ENCODE assay signal across 24 mouse cellular contexts in the genomic region with DNA sequence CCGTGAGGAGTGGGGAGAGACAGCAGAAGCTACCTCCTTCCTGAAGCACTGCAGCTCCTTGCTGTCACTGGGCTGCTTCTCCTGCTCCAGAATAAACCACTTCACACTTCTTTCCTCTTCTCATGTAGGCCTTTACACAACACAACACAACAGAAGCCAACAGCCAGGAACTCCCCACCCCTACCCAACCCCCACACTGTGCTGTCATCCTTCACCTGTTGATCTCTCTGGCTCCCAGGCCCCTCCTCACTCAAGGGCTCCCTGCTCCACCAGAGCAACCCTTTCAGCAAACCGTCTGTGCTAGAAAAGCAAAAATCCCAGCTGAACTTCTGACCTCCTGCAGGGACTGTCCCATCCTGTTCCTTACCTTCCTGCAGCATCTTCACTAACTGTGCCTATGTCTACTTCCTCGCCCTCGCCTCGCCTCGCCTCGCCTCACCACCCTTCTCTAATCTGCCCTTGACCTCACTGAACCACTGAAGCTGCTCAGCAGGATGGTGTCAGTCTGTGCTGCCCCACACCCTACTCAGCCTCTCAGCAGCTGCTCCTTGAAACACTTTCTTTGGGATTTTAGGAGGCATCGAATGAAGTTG. TPM values are rescaled to one million over a fixed set of nuclear protein-coding genes. Genes with fewer than 3 reads are reported as not detected.
DNase-seq lines count a peak whose midpoint lies in the region; ATAC-seq and TF ChIP-seq lines count a peak whose summit lies in the region.
"Had no signal": no experiment of that assay in that cellular context is flagged by ENCODE, and none has a peak within 500 bp of the region (broad histone marks: within the 10 kb centered on the region; RNA-seq: fewer than 3 reads in every experiment).

No protein-coding gene starts in this region.

- peak; percentile 81 for ATAC-seq in kidney, postnatal 0 days (replicated peaks; ENCODE audit: low FRiP score, low read depth)
- ATAC-seq in liver, postnatal 0 days, result peak; percentile 43
- ATAC-seq in hindbrain, postnatal 0 days, result no peak
- no peak for ATAC-seq in hindbrain, embryonic 12.5 days (ENCODE audit: low FRiP score)
- ATAC-seq: forebrain, embryonic 16.5 days had no signal

- H3K4me3 ChIP-seq in kidney, postnatal 0 days (replicated peaks; ENCODE audit: low read depth, low read length), result no peak overlapping the region
- no peak overlapping the region for H3K4me3 ChIP-seq in CH12.LX (replicated peaks in 1 of 3; ENCODE audit: low read depth in 2 of 3, low read length in 2 of 3, poor library complexity in 1 of 3)
- no peak overlapping the region for H3K4me3 ChIP-seq in liver, postnatal 0 days (ENCODE audit: low read depth, low read length)
- no peak overlapping the region for H3K4me3 ChIP-seq in hindbrain, postnatal 0 days (ENCODE audit: low read length)
- no peak overlapping the region for H3K4me3 ChIP-seq in hindbrain, embryonic 12.5 days
- H3K4me3 ChIP-seq: forebrain, embryonic 10.5 days; heart, embryonic 13.5 days; limb, embryonic 12.5 days; neural tube, embryonic 12.5 days had no signal

- 0 out of 2 replicates have a peak overlapping the region, but pooled peaks have one; percentile 66 for H3K27ac ChIP-seq in kidney, postnatal 0 days
- H3K27ac ChIP-seq in CH12.LX (ENCODE audit: insufficient read depth, low read depth), result no peak overlapping the region
- H3K27ac ChIP-seq in liver, postnatal 0 days (ENCODE audit: low read depth), result peak overlapping the region; percentile 93
- H3K27ac ChIP-seq in hindbrain, postnatal 0 days, result no peak overlapping the region
- H3K27ac ChIP-seq in hindbrain, embryonic 12.5 days, result no peak overlapping the region
- H3K27ac ChIP-seq: forebrain, embryonic 10.5 days; heart, embryonic 13.5 days; limb, embryonic 12.5 days; neural tube, embryonic 12.5 days had no signal

- H3K9ac ChIP-seq in kidney, postnatal 0 days (ENCODE audit: low read depth, low read length), result no peak overlapping the region
- no peak overlapping the region for H3K9ac ChIP-seq in CH12.LX (ENCODE audit: insufficient read depth, low read depth)
- no peak overlapping the region for H3K9ac ChIP-seq in liver, postnatal 0 days (replicated peaks)
- H3K9ac ChIP-seq in hindbrain, postnatal 0 days (replicated peaks; ENCODE audit: low read length), result no peak overlapping the region
- no peak overlapping the region for H3K9ac ChIP-seq in hindbrain, embryonic 12.5 days
- H3K9ac ChIP-seq: heart, embryonic 13.5 days; limb, embryonic 12.5 days; neural tube, embryonic 12.5 days had no signal

- WGBS in kidney, postnatal 0 days, result 30% methylated on average over 8 of the region's 8 CpGs
- 48% methylated on average over 8 of the region's 8 CpGs for WGBS in liver, postnatal 0 days (ENCODE audit: insufficient replicate concordance)
- WGBS in hindbrain, postnatal 0 days, result 57% methylated on average over 8 of the region's 8 CpGs
- WGBS in hindbrain, embryonic 12.5 days, result 64% methylated on average over 8 of the region's 8 CpGs

- H3K4me2 ChIP-seq in kidney, postnatal 0 days (ENCODE audit: low read length), result no peak overlapping the region
- 0 out of 2 replicates have a peak overlapping the region, but pooled peaks have one; percentile 22 for H3K4me2 ChIP-seq in CH12.LX (ENCODE audit: insufficient read depth, low read depth, poor library complexity, severe bottlenecking)
- no peak overlapping the region for H3K4me2 ChIP-seq in liver, postnatal 0 days (ENCODE audit: low read depth, low read length)
- H3K4me2 ChIP-seq in hindbrain, postnatal 0 days (ENCODE audit: low read depth, low read length), result no peak overlapping the region
- no peak overlapping the region for H3K4me2 ChIP-seq in hindbrain, embryonic 12.5 days (replicated peaks)
- H3K4me2 ChIP-seq: heart, embryonic 13.5 days; limb, embryonic 12.5 days; neural tube, embryonic 12.5 days had no signal

- no peak for TF ChIP-seq EP300 in CH12.LX (IDR thresholded peaks at IDR 0.05; ENCODE audit: low read length)
- TF ChIP-seq EP300 in liver, postnatal 0 days (IDR thresholded peaks at IDR 0.05; ENCODE audit: low read depth), result no peak

- H3K9me3 ChIP-seq in kidney, postnatal 0 days (replicated peaks; ENCODE audit: low read length), result no peaks in the 10 kb centered on the region
- no peaks in the 10 kb centered on the region for H3K9me3 ChIP-seq in CH12.LX (replicated peaks; ENCODE audit: low read length)
- no peaks in the 10 kb centered on the region for H3K9me3 ChIP-seq in liver, postnatal 0 days (ENCODE audit: low read length)
- H3K9me3 ChIP-seq in hindbrain, postnatal 0 days (ENCODE audit: low read length), result no peaks in the 10 kb centered on the region
- no peaks in the 10 kb centered on the region for H3K9me3 ChIP-seq in hindbrain, embryonic 12.5 days (replicated peaks)
- H3K9me3 ChIP-seq: forebrain, embryonic 10.5 days; heart, embryonic 13.5 days; limb, embryonic 12.5 days; neural tube, embryonic 12.5 days had no signal

- TF ChIP-seq POLR2A in CH12.LX (IDR thresholded peaks at IDR 0.05; ENCODE audit: low read depth, low read length), result no peak

- peak; percentile 59 for DNase-seq in kidney, postnatal 0 days (ENCODE audit: low spot score)
- no peak for DNase-seq in kidney, postnatal 36 days
- DNase-seq in CH12.LX (ENCODE audit: extremely low read depth), result peak; percentile 72
- DNase-seq in ZHBTc4 (ENCODE audit: low read depth, low spot score), result peak; percentile 44
- peak; percentile 52 for DNase-seq in liver, postnatal 0 days
- no peak for DNase-seq in cerebellum, adult 11-12 months
- no peak for DNase-seq in hindbrain, postnatal 0 days (ENCODE audit: low spot score)
- DNase-seq: adrenal gland, adult 2 months; cerebellum, adult 18-20 months; cerebellum, postnatal 14 days; gastrocnemius, postnatal 10 days; heart, adult 18-20 months; heart, postnatal 14 days; kidney, postnatal 10 days; lung, adult 18-20 months; lung, postnatal 14 days; midbrain, embryonic 14.5 days; right cerebral cortex, adult 18-20 months had no signal

- dilution Hi-C loops in CH12.LX (cut with MboI; ENCODE audit: extremely low pct_ligation_motif_present, extremely low pct_unique_long_range_greater_than_20kb, low sequenced_read_pairs), result no loop called here

- H3K4me1 ChIP-seq in kidney, postnatal 0 days (replicated peaks; ENCODE audit: insufficient read depth, low read length), result 0 out of 2 replicates have a peak, but pooled peaks cover 6% of the 10 kb centered on the region
- peaks cover 8 to 31% of the 10 kb centered on the region in 2 experiments; a peak in 3 of 4 replicates for H3K4me1 ChIP-seq in CH12.LX (ENCODE audit: control insufficient read depth in 1 of 2, insufficient read depth in 2 of 2)
- peaks cover 26% of the 10 kb centered on the region for H3K4me1 ChIP-seq in liver, postnatal 0 days (ENCODE audit: insufficient read depth)
- no peaks in the 10 kb centered on the region for H3K4me1 ChIP-seq in hindbrain, postnatal 0 days (ENCODE audit: insufficient read depth, low read length)
- H3K4me1 ChIP-seq in hindbrain, embryonic 12.5 days, result no peaks in the 10 kb centered on the region
- H3K4me1 ChIP-seq: forebrain, embryonic 10.5 days; heart, embryonic 13.5 days; neural tube, embryonic 12.5 days had no signal

- no peak for TF ChIP-seq CTCF in kidney, postnatal 0 days (IDR thresholded peaks at IDR 0.05; ENCODE audit: low read depth)
- no peak for TF ChIP-seq CTCF in CH12.LX (conservative IDR thresholded peaks at IDR 0.05 in 1 of 2, IDR thresholded peaks at IDR 0.05 in 1 of 2; ENCODE audit: low read depth in 2 of 2, low read length in 2 of 2)
- no peak for TF ChIP-seq CTCF in liver, postnatal 0 days (IDR thresholded peaks at IDR 0.05; ENCODE audit: low read depth)
- no peak for TF ChIP-seq CTCF in hindbrain, postnatal 0 days (IDR thresholded peaks at IDR 0.05; ENCODE audit: low read depth)

- in situ Hi-C loops in CH12.LX (cut with MboI; ENCODE audit: low pct_ligation_motif_present, low pct_unique_long_range_greater_than_20kb, low sequenced_read_pairs), result loop anchor here (5.0 kb wide), 1 partner anchor 35 kb away; no protein-coding TSS in a partner anchor

- H3K27me3 ChIP-seq in kidney, postnatal 0 days (ENCODE audit: insufficient read depth, low read length), result no peaks in the 10 kb centered on the region
- H3K27me3 ChIP-seq in CH12.LX (replicated peaks), result no peaks in the 10 kb centered on the region
- no peaks in the 10 kb centered on the region for H3K27me3 ChIP-seq in liver, postnatal 0 days (ENCODE audit: insufficient read depth, low read length)
- H3K27me3 ChIP-seq in hindbrain, postnatal 0 days (ENCODE audit: insufficient read depth, low read length), result no peaks in the 10 kb centered on the region
- no peaks in the 10 kb centered on the region for H3K27me3 ChIP-seq in hindbrain, embryonic 12.5 days
- H3K27me3 ChIP-seq: heart, embryonic 13.5 days; limb, embryonic 12.5 days; neural tube, embryonic 12.5 days had no signal

- no peaks in the 10 kb centered on the region for H3K79me2 ChIP-seq in CH12.LX (replicated peaks; ENCODE audit: control insufficient read depth, extremely low read depth, insufficient read depth, poor library complexity, severe bottlenecking)

- no peaks in the 10 kb centered on the region for H3K36me3 ChIP-seq in kidney, postnatal 0 days (ENCODE audit: insufficient read depth, low read length)
- no peaks in the 10 kb centered on the region for H3K36me3 ChIP-seq in CH12.LX (replicated peaks in 1 of 2; ENCODE audit: control insufficient read depth in 1 of 2, insufficient read depth in 1 of 2, low read length in 1 of 2)
- H3K36me3 ChIP-seq in liver, postnatal 0 days (replicated peaks; ENCODE audit: insufficient read depth, low read length), result no peaks in the 10 kb centered on the region
- H3K36me3 ChIP-seq in hindbrain, postnatal 0 days (ENCODE audit: insufficient read depth, low read length), result no peaks in the 10 kb centered on the region
- no peaks in the 10 kb centered on the region for H3K36me3 ChIP-seq in hindbrain, embryonic 12.5 days
- H3K36me3 ChIP-seq: forebrain, embryonic 10.5 days; heart, embryonic 13.5 days; limb, embryonic 12.5 days; neural tube, embryonic 12.5 days had no signal

- no peak for TF ChIP-seq RAD21 in CH12.LX (IDR thresholded peaks at IDR 0.05; ENCODE audit: low read depth, low read length)

TF ChIP-seq in CH12.LX, 34 proteins besides CTCF, POLR2A, EP300 and RAD21 (continues in another document):
- TF ChIP-seq IRF4 (IDR thresholded peaks at IDR 0.05; ENCODE audit: low read depth, low read length) (no peak), NELFE (IDR thresholded peaks at IDR 0.05; ENCODE audit: low read depth, low read length) (no peak), BHLHE40 (IDR thresholded peaks at IDR 0.05; ENCODE audit: low read depth, low read length) (0 out of 2 replicates have a peak, but pooled peaks have one; percentile 30), TCF12 (IDR thresholded peaks at IDR 0.05; ENCODE audit: low read depth, low read length) (0 out of 2 replicates have a peak, but pooled peaks have one; percentile 16)

RNA-seq across cellular contexts. Expression of a gene that starts 15.1 kb away (rescaled TPM):
- 28.5 and 30.0 TPM in 2 replicates for polyA plus RNA-seq in kidney, postnatal 0 days (2015; fragmentation: Nextera tagmentation; extraction: Ambion mirVana)
- 11.9 and 13.7 TPM in 2 replicates for total RNA-seq in CH12.LX (2012; rRNA removed)
- total RNA-seq in CH12.LX (2014; rRNA removed), result 7.9 and 8.6 TPM in 2 replicates
- polyA plus RNA-seq in CH12.LX (2012; ENCODE audit: insufficient read length, low read depth), result 11.6 and 12.5 TPM in 2 replicates
- 238 and 239 TPM in 2 replicates for polyA plus RNA-seq in liver, postnatal 0 days (2015; fragmentation: Nextera tagmentation; extraction: Ambion mirVana)
- total RNA-seq in hindbrain, postnatal 0 days (2014; rRNA removed), result 37.7 and 42.8 TPM in 2 replicates
- polyA plus RNA-seq in hindbrain, postnatal 0 days (2015; fragmentation: Nextera tagmentation; extraction: Ambion mirVana), result 25.2 and 26.2 TPM in 2 replicates
- polyA plus RNA-seq in hindbrain, embryonic 12.5 days (2016; fragmentation: Nextera tagmentation; extraction: Ambion mirVana), result 26.6 and 27.6 TPM in 2 replicates

Comparison
In these comparisons a context has a peak if more than half of its experiments do, and no peak if none do; other contexts are left out.
1. DNase-seq: peak in kidney, postnatal 0 days (single experiment), CH12.LX (single experiment), ZHBTc4 (single experiment) and liver, postnatal 0 days (single experiment); none in kidney, postnatal 36 days (0 of 2), cerebellum, adult 11-12 months (single experiment) and hindbrain, postnatal 0 days (single experiment).
2. ATAC-seq: peak in kidney, postnatal 0 days (single experiment) and liver, postnatal 0 days (single experiment); none in hindbrain, postnatal 0 days (single experiment) and hindbrain, embryonic 12.5 days (single experiment).
3. H3K27ac ChIP-seq: peak in kidney, postnatal 0 days (single experiment) and liver, postnatal 0 days (single experiment); none in CH12.LX (single experiment), hindbrain, postnatal 0 days (single experiment) and hindbrain, embryonic 12.5 days (single experiment).